Mouse (Mus musculus): Measurements from ENCODE around the gene Prkce. TPM values are rescaled to one million over a fixed set of nuclear protein-coding genes. Genes with fewer than 3 reads are reported as not detected.

Gene Prkce
- polyA plus RNA-seq, 2 experiments = 0.32 to 0.37 TPM

DNA sequence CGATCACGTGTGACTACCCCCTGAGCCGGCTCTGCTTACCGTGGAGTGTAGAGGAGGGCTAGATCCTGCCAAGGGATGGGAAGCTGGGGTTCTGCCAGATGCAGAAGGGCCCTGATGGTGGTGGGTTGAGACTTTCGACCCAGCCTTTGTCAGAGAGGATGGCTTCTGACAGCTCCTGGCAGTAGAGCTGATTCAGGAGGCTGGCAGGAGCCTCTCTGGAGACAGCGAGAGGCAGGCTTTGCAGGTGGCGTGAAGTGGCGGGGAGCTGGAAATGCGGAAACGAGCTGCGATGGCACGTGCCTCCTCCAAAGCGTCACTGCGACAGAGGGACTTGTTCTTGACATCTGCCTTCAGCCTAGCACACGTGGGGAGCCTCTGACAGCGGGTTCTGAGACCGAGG is 250.7 kb downstream of the Prkce start:
- ATAC-seq (ENCODE audit: insufficient read depth) (no peak), DNase-seq (ENCODE audit: low read depth in 3 of 3, low spot score in 3 of 3) (no peak)
- no peak overlapping the region for H3K9ac ChIP-seq (replicated peaks)
- H3K36me3 ChIP-seq (replicated peaks; ENCODE audit: control insufficient read depth, insufficient read depth, low read depth) = no peaks in the 10 kb centered on the region
- no peak overlapping the region for H3K4me2 ChIP-seq (ENCODE audit: low read depth)
- TF ChIP-seq CTCF (IDR thresholded peaks at IDR 0.05; ENCODE audit: low read depth) (no peak), EP300 (IDR thresholded peaks at IDR 0.05; ENCODE audit: low read depth) (no peak)
- no peak overlapping the region for H3K27ac ChIP-seq
- no peaks in the 10 kb centered on the region for H3K9me3 ChIP-seq (ENCODE audit: control insufficient read depth, low read length)
- no peak overlapping the region for H3K4me3 ChIP-seq (ENCODE audit: insufficient read depth in 1 of 2, low read depth in 2 of 2, low read length in 2 of 2)
- H3K27me3 ChIP-seq (ENCODE audit: control insufficient read depth, insufficient read depth, low read length) = no peaks in the 10 kb centered on the region
- no peaks in the 10 kb centered on the region for H3K4me1 ChIP-seq (replicated peaks; ENCODE audit: control insufficient read depth in 2 of 2, insufficient read depth in 2 of 2, low read length in 1 of 2)
- WGBS (ENCODE audit: insufficient replicate concordance) = 77% methylated on average over 17 of the region's 17 CpGs

DNA sequence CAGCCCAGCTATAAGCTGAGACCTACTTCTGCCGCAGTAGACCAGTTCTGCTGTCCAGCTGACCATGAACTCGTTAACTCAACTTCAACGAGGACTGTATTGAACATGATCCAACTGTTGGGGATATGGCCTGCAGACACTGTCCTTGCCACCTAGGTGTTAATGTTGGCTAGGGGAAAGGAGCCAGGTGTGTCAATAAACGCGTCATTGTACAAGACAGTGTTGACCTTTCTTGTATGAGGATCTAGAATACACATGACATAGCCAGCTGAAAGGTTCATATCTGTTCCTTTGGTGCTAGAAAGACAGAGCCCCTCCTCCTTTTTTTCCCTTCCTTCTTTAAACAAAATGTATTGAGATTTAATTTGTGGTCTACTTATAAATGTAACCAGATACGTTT is 251.6 kb downstream of the Prkce start:
- ATAC-seq (ENCODE audit: insufficient read depth) (no peak), DNase-seq (ENCODE audit: low read depth in 3 of 3, low spot score in 3 of 3) (no peak)
- no peak for TF ChIP-seq EP300 (IDR thresholded peaks at IDR 0.05; ENCODE audit: low read depth)
- no peak for TF ChIP-seq CTCF (IDR thresholded peaks at IDR 0.05; ENCODE audit: low read depth)
- Histone ChIP-seq H3K27ac (no peak overlapping the region), H3K9ac (replicated peaks) (no peak overlapping the region), H3K9me3 (ENCODE audit: control insufficient read depth, low read length) (no peaks in the 10 kb centered on the region), H3K36me3 (replicated peaks; ENCODE audit: control insufficient read depth, insufficient read depth, low read depth) (no peaks in the 10 kb centered on the region), H3K27me3 (ENCODE audit: control insufficient read depth, insufficient read depth, low read length) (no peaks in the 10 kb centered on the region), H3K4me1 (replicated peaks; ENCODE audit: control insufficient read depth in 2 of 2, insufficient read depth in 2 of 2, low read length in 1 of 2) (no peaks in the 10 kb centered on the region), H3K4me3 (ENCODE audit: insufficient read depth in 1 of 2, low read depth in 2 of 2, low read length in 2 of 2) (no peak overlapping the region), H3K4me2 (ENCODE audit: low read depth) (no peak overlapping the region)
- WGBS (ENCODE audit: insufficient replicate concordance) = 72% methylated on average over 6 of the region's 6 CpGs

DNA sequence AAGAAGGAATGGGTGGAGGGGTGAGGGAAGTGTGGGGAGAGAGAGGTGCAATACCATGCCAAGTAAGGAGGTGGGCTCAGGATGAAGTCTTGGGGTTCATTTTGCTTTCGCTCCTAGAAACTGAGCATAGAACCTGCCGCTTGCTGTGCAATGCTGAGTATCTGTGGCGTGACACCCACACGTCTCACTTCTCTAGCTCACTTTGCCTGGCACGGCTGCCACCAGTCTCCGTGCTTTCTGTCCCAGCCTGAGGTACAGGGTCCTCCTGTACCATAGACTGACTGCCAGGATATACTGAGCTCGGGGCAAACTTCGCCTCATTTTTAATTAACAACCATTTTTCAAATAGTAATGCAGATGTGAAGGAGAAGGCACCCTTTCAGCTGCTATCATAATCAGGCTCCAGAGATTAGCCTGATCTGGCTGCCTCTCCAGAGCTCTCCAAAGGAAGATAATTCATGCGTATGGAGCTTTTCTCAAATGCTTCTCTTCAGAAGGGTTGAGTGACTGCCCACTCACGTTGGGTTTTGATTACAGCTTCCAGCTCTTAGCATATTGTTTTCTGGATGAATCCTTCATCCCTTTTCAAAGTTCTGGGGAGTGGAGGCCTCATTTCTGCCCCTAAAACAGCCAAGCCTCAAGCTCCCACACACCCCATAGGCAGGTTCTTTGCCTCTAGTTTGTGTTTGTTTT is 253.2 kb downstream of the Prkce start:
- WGBS (ENCODE audit: insufficient replicate concordance) = 70% methylated on average over 10 of the region's 10 CpGs
- Histone ChIP-seq H3K4me2 (ENCODE audit: low read depth) (no peak overlapping the region), H3K27me3 (ENCODE audit: control insufficient read depth, insufficient read depth, low read length) (no peaks in the 10 kb centered on the region), H3K36me3 (replicated peaks; ENCODE audit: control insufficient read depth, insufficient read depth, low read depth) (no peaks in the 10 kb centered on the region), H3K9ac (replicated peaks) (no peak overlapping the region), H3K9me3 (ENCODE audit: control insufficient read depth, low read length) (no peaks in the 10 kb centered on the region), H3K4me3 (ENCODE audit: insufficient read depth in 1 of 2, low read depth in 2 of 2, low read length in 2 of 2) (no peak overlapping the region), H3K4me1 (replicated peaks; ENCODE audit: control insufficient read depth in 2 of 2, insufficient read depth in 2 of 2, low read length in 1 of 2) (no peaks in the 10 kb centered on the region), H3K27ac (no peak overlapping the region)
- DNase-seq (ENCODE audit: low read depth in 3 of 3, low spot score in 3 of 3) = no peak
- TF ChIP-seq CTCF (IDR thresholded peaks at IDR 0.05; ENCODE audit: low read depth) (no peak), EP300 (IDR thresholded peaks at IDR 0.05; ENCODE audit: low read depth) (no peak)
- no peak for ATAC-seq (ENCODE audit: insufficient read depth)

DNA sequence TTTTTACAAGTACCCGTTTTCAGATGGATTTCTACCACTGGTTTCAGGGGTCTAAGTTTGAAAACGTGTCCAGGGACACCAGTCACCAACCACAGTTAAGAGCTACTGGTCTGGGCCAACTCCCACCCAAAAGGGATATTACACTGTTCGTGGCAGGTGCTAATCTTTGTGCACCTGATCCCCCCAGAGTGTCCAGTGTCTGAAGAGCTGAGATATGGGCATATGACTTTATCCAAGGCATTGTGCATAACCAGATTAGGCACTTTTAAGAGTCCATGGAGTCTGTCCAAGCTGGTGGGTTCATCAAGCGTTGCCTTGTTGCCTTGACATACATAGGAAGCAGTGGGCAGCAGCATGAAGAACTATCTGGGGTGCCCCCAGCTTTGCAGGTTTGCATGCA is 254.4 kb downstream of the Prkce start:
- Histone ChIP-seq H3K9ac (replicated peaks) (no peak overlapping the region), H3K9me3 (ENCODE audit: control insufficient read depth, low read length) (no peaks in the 10 kb centered on the region), H3K4me1 (replicated peaks; ENCODE audit: control insufficient read depth in 2 of 2, insufficient read depth in 2 of 2, low read length in 1 of 2) (no peaks in the 10 kb centered on the region), H3K27me3 (ENCODE audit: control insufficient read depth, insufficient read depth, low read length) (no peaks in the 10 kb centered on the region), H3K36me3 (replicated peaks; ENCODE audit: control insufficient read depth, insufficient read depth, low read depth) (no peaks in the 10 kb centered on the region), H3K27ac (no peak overlapping the region), H3K4me3 (ENCODE audit: insufficient read depth in 1 of 2, low read depth in 2 of 2, low read length in 2 of 2) (no peak overlapping the region), H3K4me2 (ENCODE audit: low read depth) (no peak overlapping the region)
- ATAC-seq (ENCODE audit: insufficient read depth) = no peak
- DNase-seq (ENCODE audit: low read depth in 3 of 3, low spot score in 3 of 3) = no peak
- TF ChIP-seq CTCF (IDR thresholded peaks at IDR 0.05; ENCODE audit: low read depth) (no peak), EP300 (IDR thresholded peaks at IDR 0.05; ENCODE audit: low read depth) (no peak)
- 31% methylated on average over 4 of the region's 4 CpGs for WGBS (ENCODE audit: insufficient replicate concordance)

DNA sequence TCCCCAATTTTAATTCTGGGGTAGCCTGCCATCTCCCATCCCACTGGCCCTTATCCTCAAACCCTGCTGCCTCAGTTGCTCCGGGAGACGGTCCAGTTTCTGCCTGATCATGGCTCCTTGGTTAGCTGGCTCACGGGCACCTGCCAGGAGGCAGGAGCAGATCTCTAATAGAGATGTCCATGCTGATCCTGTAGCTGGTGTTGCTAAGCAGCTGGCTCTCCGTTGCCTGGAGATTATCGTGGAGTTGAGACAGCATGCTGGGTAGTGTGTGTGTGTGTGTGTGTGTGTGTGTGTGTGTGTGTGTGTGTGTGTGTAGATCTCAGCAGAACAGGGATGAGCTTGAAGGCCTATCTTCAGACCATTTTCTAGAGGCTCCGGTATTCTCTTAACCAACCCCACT is 262.3 kb downstream of the Prkce start:
- no peak for ATAC-seq (ENCODE audit: insufficient read depth)
- H3K4me3 ChIP-seq (ENCODE audit: insufficient read depth in 1 of 2, low read depth in 2 of 2, low read length in 2 of 2) = no peak overlapping the region
- no peak for DNase-seq (ENCODE audit: low read depth in 3 of 3, low spot score in 3 of 3)
- no peak for TF ChIP-seq CTCF (IDR thresholded peaks at IDR 0.05; ENCODE audit: low read depth)
- no peak for TF ChIP-seq EP300 (IDR thresholded peaks at IDR 0.05; ENCODE audit: low read depth)
- WGBS (ENCODE audit: insufficient replicate concordance) = 81% methylated on average over 6 of the region's 6 CpGs
- H3K9ac ChIP-seq (replicated peaks) = no peak overlapping the region
- H3K27me3 ChIP-seq (ENCODE audit: control insufficient read depth, insufficient read depth, low read length) = no peaks in the 10 kb centered on the region
- H3K4me1 ChIP-seq (replicated peaks; ENCODE audit: control insufficient read depth in 2 of 2, insufficient read depth in 2 of 2, low read length in 1 of 2) = no peaks in the 10 kb centered on the region
- H3K27ac ChIP-seq = no peak overlapping the region
- no peaks in the 10 kb centered on the region for H3K9me3 ChIP-seq (ENCODE audit: control insufficient read depth, low read length)
- H3K36me3 ChIP-seq (replicated peaks; ENCODE audit: control insufficient read depth, insufficient read depth, low read depth) = no peaks in the 10 kb centered on the region
- H3K4me2 ChIP-seq (ENCODE audit: low read depth) = no peak overlapping the region
